Mouse (Mus musculus): Measurements from ENCODE around the gene Tmem9.

DNA sequence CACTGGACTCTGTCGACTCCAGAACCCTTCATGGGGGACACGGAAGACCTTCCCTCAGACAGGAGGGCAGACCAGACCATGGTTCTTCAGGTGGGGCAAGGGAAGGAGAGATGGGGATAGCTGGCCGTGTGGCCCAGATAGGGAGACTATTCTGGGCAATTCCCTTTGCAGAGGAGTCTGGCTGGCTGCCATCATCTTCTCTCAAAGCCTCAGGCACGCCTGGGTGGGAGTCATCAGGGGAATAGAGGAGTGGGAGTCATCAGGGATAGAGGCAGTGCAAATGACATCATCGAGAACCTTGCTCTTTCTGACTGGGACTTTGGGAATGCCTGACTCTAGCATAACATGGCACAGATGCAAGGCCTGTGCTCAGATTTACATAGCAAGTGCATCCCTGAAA is 56.0 kb downstream of the Tmem9 start:
- no peak for TF ChIP-seq CTCF (IDR thresholded peaks at IDR 0.05; ENCODE audit: extremely low read depth, insufficient read length, insufficient replicate concordance, low read depth, low read length)
- TF ChIP-seq POLR2A (IDR thresholded peaks at IDR 0.05; ENCODE audit: low read depth, low read length), result no peak
